Mouse (Mus musculus): ENCODE data around the gene Fam186b.
"Not testable (repeated sequence)": the region's sequence is repeated elsewhere in the genome, so short reads cannot be mapped to it uniquely, and the experiment has no call there.

Fam186b gene

GRCm38 (mm10) chr15:99255241-99255749 is 40.4 kb downstream of the Fam186b start:
- DNase-seq: no peak

- no peak for DNase-seq
Measured at GRCm38 (mm10) chr15:99254477-99255005, 41.1 kb downstream of the Fam186b start.

DNA sequence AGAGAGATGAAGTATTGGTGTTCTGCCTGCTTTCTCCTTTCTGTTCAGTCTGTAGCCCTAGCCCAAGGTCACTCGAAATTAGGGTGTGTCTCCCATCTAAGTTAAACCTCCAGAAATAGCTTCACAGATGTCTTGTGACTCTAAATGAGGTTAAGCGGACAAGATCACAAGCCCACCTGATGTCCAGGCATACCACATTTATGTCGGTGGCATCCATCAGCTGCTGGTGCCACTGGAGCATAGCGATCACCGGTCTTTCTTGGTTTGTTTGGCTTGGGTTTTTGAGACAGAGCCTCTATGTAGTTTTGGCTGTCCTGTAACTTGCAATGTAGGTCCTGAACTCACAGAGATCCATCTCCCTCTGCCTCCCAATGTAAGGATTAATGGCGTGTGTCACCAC is 41.9 kb downstream of the Fam186b start:
- DNase-seq: no peak

GRCm38 (mm10) chr15:99253175-99253479 is 42.6 kb downstream of the Fam186b start:
- DNase-seq: not testable (repeated sequence)

- DNase-seq: no peak
Measured at GRCm38 (mm10) chr15:99252381-99253174, 43.1 kb downstream of the Fam186b start.

GRCm38 (mm10) chr15:99251626-99252380 is 43.9 kb downstream of the Fam186b start, which contains the start of gene Mcrs1:
Mcrs1 (minus strand) TSS chr15:99251961.
- DNase-seq: peak; percentile 99

GRCm38 (mm10) chr15:99251111-99251510 is 44.6 kb downstream of the Fam186b start:
- DNase-seq: peak; percentile 58

- peak; percentile 41 for DNase-seq
Measured at GRCm38 (mm10) chr15:99249938-99250337, 45.8 kb downstream of the Fam186b start.

DNA sequence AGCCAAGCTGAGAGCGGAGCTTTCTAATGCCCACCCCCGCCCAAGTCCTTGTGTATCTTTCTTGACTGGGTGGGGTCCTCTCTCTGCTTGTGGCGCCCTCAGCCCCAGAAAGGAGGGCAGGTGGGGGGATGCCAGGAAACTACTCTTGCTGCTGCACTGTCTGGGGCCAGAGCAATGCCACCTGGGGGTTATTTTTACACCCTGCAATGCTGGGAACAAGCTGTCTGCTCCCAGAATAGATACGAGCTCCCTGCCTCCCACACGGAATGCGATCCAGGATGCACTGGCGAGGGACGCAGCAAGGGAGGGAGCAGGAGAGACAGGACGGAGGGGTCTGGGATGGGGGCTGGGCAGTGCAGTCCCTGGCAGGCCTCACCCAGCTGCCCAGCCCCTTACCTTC is 46.7 kb downstream of the Fam186b start:
- peak; percentile 56 for DNase-seq

GRCm38 (mm10) chr15:99246736-99247135 is 49.0 kb downstream of the Fam186b start:
- peak; percentile 73 for DNase-seq

GRCm38 (mm10) chr15:99242045-99242444 is 53.6 kb downstream of the Fam186b start:
- peak; percentile 19 for DNase-seq

GRCm38 (mm10) chr15:99241249-99241648 is 54.4 kb downstream of the Fam186b start:
- DNase-seq: no peak

- no peak for DNase-seq
Measured at GRCm38 (mm10) chr15:99240129-99240528, 55.6 kb downstream of the Fam186b start.

DNA sequence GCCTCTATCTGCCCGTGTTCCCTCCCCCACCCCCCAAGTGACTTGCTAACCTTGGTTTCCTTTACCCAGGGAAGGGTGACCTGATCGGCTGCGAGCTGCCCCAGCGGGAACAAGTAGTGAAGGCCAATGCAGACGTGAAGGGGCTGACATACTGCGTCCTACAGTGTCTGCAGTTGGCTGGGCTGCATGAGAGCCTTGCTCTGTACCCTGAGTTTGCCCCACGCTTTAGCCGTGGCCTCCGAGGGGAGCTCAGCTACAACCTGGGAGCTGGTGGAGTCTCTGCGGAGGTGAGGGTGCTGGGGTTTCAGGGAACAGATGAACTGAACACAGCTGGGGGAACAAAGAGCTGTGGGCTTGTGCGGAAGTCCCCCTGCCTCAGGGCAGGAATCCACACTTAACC is 57.7 kb downstream of the Fam186b start:
- no peak for DNase-seq

- no peak for DNase-seq
Measured at GRCm38 (mm10) chr15:99234326-99235010, 61.2 kb downstream of the Fam186b start.

DNA sequence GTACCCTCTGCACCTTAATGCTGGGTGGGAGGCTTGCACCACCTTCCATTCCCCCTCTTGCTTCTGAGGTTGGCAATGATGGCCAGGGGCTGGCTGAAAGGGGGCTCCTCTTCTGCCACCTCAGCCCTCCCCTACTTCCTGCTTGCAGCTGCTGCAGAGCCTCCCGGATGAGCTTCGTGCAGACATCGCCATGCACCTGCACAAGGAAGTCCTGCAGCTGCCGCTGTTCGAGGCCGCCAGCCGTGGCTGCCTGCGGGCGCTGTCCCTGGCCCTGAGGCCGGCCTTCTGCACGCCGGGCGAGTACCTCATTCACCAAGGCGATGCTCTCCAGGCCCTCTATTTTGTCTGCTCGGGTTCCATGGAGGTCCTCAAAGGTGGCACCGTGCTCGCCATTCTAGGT is 62.0 kb downstream of the Fam186b start:
- no peak for DNase-seq

- no peak for DNase-seq
Measured at GRCm38 (mm10) chr15:99231998-99232397, 63.7 kb downstream of the Fam186b start.

GRCm38 (mm10) chr15:99226090-99226489 is 69.6 kb downstream of the Fam186b start:
- no peak for DNase-seq

- no peak for DNase-seq
Measured at GRCm38 (mm10) chr15:99225081-99225810, 70.4 kb downstream of the Fam186b start.

DNA sequence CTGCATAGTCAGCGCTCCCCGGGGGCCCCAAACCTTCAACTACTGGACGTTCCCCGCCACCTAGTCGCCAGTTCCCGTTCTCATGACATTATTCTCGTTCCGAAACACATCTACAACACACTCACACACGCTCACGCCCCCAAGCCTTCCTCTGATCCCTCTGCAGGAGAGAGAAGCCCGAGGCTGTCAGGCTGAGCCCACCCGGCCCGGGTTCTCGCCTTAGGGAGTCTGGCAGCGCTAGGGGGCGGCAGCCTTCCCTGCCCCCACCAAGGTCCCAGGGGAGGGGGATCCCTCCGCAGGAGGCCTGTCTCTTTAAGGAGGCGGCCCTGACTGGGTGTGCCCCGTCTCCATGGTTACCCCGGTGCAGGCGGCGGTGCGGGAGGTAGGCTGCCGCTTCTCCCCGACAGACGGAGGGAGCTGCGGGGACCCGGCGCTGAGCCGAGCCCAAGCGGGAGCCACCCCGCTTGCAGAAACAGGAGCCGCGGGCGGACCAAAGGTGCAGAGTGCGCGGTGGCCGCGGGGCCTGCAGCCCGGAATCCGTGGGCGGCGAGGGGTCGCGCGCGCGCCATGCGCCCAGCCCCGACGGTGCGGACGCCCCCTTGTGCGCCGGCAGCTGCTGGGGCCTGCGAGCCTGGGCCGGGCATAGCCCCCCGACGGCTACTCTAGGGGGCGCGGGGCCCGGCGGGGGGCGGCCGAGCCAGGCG is 71.3 kb downstream of the Fam186b start, which contains the start of gene Kcnh3:
TSS of gene Kcnh3 (plus strand) at position 654 of the 704 bp plus-strand sequence.
- DNase-seq: peak; percentile 66

DNA sequence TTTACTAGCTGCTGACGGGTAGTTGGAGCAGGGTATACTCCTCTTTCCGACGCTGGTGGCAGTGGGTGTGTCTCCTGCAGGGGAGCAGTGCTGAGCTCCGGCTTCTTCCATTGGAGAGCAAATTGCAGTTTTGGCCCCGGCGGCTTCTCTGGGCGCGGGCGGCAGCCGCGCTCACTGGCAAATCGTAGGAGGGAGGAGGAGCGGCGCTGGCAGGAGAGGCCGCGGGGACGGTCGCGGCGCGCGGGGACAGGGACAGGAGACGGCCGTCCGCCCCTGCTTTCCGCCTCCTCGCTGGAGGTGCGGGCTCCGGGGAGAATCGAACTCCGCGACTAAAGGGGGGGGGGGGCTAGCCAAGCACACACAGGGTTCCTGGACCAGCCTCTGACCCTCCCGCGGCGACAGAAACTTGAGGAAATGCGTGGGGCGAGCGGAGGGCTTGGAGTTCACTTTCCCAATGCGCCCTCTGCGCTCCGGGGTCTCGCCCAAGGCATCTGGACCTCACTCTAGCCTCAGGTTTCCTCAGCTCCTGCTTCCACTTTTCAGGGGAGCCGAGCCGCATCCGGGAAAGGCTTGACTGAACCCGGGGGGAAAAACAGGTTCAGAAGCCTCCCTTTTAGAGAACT is 72.0 kb downstream of the Fam186b start:
- DNase-seq: peak; percentile 62

Data from cerebellum, adult 11-12 months (tissue).